Mouse (Mus musculus) left cerebral cortex, postnatal 10 days (tissue): ENCODE measurements at regions not wholly inside any gene's neighbourhood (a gene's known extent, or its start where the extent isn't known, plus 50 kb on each side); places are given as distances from the start of the nearest gene placed in this dataset.

Source experiments
- DNase-seq, 2 experiments: peaks; one replicate each; pipeline ENCODE4 v3.0.0; 2021 to 2022; ENCODE audit warnings: low spot score in 2 of 2, mixed read lengths in 1 of 2; ENCODE audit errors: extremely low spot score in 1 of 2
- intact Hi-C: fragments of 180-260 bp; cut with DNase I; formaldehyde crosslinking; loops from one replicate; pipeline ENCODE4 v1.15.1; 2025

DNA sequence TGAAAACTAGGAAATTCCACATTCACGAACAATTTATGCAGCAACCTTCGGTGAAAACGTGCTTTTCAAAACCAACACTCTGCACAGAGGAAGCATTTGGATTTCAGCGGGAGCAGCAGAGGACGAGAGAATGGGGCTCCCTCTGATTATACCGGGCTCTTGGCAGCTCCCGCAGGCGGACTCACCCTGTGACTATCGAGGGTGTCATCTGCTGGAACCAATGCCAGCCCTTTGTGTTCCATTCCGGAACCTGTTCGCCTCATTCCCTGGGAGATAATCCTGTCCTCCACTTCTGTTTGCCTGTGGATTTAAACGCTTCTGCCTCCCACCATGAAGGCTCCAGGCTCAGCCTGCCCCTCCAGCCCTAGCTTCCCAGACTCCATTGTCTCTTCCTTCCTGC, 77.1 kb downstream of the Utp18 start:
- intact Hi-C loops: no loop called here
- no peak for DNase-seq

DNA sequence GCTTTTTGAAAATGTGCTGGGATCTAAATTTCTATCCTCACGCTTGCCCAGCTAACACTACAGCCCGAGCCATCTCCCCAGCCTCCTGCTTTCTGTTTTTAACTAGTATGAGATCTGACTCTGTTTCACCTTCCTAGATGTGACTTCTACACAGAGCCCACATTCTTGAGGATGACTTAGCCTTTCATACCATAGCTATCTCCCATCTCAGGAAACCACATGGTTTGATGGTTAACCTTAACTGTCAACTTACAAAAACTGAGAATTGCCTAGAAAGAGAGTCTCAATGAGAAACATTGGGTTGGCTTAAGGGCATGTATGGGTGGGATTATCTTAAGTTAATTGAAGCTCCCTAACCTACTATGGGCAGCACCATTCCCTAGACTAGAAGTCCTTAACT, 78.4 kb downstream of the Utp18 start:
- intact Hi-C loops: no loop called here
- DNase-seq: no peak

DNA sequence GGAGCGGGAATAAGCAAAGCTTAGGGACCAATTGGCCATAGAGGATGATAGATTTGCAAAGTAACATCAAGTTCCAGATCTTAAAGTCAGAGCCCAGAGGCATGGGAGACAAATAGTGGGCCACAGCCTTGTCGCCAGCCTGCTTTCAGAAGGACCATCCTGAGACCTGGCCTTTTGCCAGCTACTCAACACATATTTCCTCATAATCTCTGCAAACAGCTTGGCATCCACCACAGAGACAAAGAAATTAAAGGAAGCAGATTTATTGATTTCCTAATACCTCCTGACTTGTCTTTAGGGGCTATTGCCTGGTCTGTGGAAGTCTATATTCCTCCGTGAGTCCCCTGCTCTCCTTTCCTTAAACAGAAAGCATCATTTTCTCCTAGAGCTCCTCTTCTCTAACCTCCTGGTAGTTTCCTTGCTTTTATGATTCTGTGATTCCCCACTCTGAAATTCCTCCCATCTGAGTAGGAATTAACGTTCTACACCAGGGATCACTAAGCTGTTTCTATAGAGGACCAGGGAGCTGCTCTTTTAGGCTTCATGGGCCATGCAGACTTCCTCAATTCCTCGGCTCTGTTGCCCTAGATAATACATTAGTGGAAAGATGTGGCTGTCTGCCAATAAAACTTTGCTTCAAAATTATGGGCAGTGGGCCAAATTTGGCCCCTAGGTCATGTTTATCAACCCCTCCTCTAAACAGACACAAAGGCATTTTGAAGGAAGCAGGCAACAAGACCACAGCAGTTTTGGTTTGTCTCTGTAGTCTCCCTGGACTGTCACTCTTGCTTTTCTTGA, 114.2 kb downstream of the Utp18 start:
- intact Hi-C loops: no loop called here
- DNase-seq: no peak

DNA sequence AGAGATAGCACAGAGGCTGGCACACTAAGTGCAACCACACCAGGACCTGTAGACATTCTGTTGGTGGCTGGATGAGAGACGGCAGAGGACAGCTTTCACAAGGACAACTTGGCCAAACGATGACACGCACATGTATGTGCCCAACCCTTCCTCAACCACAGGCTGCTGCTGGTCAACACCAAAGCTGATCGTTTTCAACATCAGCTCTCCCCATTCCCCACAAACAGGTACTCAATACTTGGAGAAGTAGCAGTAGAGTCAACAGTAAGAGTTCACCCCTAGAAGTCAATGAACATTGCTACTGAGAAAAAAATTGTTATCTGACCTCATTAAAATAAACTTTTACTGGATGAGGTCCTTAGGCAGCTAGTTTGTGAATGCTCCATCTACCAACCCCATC, 119.6 kb downstream of the Utp18 start:
- intact Hi-C loops: no loop called here
- DNase-seq: no peak

DNA sequence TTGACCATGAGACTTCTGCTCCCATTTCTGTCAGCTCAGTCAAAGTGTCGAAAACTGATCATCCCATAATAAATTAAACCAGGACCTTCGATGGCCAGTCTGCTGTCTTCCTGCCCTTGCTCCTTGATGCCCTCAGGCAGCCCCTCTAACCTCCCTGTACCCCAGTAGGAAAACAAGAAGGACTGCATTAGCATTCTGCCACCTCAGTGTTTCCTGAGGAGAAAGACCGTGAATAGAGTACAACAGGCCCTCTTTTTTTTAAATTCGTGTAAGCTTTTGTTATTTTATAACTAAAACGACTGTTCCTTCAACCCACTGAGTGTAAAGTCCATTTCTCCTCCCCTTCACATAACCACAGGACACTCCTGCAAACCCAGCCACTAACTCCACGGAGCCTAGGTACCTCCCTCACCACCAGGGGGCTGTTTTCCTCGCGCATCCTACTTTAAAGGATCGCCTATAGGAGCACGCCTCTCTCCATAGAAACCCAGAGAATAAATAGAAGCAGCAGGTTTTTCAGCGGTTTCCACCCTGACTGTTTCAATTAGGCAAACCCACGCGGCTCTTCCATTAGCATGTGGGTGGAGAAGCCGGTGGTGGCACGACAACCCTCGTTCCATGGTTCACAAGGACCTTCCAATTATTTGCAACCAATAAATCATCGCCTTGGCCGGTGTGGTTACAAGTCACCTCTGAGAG, 122.6 kb downstream of the Utp18 start:
- DNase-seq: peak; percentile 63 to 67
- intact Hi-C loops: no loop called here

DNA sequence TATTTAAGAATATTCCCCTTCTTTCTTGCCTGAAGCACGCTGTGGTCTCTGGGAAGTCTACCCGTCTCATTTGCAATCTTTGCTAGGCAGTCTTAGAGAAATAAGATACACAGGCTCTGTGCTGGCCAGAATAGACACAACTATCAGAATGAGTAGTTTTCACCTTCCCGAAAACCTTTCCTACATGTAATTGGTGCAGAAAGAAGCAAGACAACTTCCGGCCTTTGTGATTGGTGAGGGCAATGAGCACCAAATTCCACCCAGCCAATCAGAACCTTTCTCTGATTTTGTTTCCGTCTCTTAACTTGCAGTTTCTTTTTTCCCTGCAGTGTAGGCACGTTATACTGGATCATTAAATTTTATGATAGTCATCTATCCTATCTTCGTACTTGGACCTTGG, 127.7 kb downstream of the Utp18 start:
- intact Hi-C loops: no loop called here
- no peak for DNase-seq

DNA sequence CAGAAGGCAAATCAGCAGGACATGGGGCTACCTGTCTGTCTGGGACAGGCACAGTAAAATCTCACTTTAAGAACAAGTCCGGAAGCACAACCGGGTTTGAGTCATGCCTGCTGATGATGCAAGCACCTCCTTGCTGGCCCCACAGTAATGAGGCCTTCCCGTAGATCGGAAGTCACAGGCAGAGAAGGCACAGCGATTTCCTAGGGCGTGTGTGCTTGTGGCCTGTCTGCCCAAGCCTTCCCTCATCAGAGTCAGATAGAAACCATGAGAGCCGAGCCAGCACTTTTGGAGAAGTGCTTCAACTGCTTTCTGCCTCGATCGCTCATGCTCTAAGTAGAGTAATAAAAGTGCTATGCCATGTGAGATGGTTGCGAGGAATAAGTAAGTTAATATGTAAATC, 148.9 kb downstream of the Utp18 start:
- DNase-seq: no peak
- intact Hi-C loops: no loop called here

DNA sequence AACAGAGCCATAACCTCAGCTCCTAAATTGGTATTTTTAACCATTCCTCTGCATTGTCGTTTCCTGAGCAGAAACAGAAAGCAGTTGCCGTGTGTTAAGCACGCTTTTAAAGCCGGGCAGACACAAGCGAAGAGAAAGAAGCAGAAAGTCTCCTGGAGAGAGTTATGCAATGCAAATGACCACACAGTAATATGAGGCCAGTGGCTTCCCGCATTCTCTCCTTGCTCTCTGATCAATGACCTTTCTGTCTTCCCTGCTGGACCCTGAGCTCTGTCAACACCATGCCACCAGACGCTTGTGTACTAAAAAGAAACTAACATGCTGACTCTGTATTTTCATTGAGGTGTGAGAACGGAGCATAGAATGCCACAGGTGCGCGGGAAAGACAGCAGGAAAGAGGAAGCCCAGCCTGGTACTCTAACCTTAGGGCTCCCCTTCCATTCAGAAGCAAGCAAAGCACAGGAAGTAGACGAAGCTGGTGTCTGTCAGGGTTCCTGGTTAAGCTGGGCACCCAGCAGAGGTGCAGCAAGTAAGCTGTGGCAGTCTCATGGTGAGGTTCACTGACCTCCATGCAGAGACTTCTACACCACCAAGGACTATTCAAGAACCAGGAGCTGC, 151.9 kb downstream of the Utp18 start:
- intact Hi-C loops: no loop called here
- no peak for DNase-seq

DNA sequence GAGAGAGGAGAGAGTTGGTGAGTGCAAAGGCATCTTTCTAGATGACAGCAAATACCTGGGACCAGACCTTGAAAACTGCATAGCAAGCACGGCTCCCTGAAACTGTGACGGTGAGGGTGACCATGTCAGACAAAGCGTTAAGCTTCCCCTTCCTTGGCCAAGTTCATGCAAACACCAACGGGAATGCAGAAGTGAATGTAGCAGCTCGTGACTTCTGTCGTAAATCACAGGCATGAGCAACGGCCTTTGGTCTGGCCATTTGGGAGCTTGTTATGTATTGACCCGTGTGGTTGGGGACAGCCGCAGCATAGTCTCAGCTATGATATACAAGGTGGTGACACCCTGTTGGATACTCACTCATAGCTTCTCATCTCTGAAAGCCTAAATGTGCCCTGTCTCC, 156.4 kb downstream of the Utp18 start:
- no peak for DNase-seq
- intact Hi-C loops: no loop called here

DNA sequence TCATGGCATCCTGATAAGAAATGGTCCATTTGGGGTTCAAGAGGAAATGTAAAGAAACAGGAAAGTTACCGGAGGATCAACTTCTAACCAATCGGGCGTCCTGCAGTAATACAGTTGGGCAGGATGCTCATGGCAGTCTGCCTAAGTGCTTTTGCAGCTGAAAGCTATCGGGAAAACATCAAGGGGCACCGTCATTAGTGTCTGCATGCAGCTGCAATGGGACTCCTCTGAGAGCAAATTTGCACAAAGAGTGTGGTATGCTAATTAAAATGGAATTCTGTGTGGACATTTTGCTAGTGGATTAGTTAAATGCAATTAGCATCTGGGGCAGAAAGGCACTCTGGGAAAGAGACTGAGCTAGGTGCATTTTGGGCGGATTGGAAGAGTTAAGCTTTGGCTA, 160.3 kb downstream of the Utp18 start:
- intact Hi-C loops: no loop called here
- DNase-seq: no peak

DNA sequence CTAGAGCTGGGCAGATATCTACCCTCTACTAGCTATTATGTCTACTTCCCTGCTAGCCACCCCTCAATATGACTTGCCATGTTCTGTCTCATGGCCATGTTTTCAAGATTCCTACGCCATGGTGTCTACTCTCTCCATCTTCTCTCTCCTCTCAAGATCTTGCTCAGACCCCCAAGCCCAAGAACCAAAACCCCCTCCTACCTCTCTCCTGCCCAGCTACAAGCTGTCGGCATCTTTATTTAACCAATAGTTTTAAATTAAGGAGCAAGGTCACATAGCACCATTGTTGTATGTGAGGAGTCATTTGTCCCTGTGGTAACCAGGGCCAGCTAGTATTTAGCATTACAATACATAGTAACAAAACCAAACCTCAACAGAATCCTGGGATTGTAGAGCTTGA, 166.4 kb downstream of the Utp18 start:
- no peak for DNase-seq
- intact Hi-C loops: no loop called here

DNA sequence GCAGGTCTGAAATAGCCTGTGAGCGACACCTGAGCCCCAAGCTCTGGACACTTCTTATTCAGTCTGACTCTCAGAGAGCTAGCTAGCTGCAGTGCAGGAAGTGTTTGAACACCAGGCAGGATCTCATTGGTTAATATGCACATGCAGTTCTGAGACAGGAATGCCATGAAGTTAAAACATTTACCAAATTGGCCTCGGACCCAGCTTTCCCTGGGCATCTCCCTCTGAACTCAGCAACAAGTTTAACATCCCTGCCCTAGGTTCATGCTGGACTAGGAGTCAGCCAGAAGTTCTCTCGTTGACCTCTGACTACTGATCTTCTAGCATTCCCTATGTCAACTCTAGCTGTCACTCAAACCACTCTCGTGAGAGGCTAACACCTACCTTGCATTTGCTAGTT, 175.9 kb downstream of the Utp18 start:
- no peak for DNase-seq
- intact Hi-C loops: no loop called here

DNA sequence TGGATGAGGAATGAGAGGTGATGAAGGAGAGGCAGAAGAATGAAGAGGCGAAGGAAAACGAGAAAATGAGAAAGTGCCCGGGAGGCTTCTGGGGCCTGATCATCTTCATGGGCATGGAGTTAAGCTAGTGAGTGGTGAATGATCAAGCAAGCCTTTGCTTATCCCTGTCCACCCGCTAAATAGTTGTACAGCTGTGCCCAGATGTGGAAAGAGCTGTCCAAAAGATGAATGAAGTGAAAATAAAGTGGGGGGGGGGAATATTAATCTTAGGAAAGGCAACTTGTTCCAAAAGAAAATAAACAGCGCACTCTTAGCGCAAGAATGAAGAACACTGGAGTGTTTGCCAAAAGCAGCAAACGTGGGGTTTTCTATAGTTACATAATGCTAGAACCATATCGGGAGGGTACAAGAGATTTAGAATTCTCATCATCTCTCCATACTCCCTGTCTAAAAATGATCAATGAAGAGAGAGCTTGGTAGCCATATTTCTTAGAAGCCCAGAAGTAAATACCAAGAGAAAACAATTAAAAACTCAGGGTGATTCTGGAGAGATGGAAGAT, 188.5 kb downstream of the Utp18 start:
- intact Hi-C loops: no loop called here
- no peak for DNase-seq

DNA sequence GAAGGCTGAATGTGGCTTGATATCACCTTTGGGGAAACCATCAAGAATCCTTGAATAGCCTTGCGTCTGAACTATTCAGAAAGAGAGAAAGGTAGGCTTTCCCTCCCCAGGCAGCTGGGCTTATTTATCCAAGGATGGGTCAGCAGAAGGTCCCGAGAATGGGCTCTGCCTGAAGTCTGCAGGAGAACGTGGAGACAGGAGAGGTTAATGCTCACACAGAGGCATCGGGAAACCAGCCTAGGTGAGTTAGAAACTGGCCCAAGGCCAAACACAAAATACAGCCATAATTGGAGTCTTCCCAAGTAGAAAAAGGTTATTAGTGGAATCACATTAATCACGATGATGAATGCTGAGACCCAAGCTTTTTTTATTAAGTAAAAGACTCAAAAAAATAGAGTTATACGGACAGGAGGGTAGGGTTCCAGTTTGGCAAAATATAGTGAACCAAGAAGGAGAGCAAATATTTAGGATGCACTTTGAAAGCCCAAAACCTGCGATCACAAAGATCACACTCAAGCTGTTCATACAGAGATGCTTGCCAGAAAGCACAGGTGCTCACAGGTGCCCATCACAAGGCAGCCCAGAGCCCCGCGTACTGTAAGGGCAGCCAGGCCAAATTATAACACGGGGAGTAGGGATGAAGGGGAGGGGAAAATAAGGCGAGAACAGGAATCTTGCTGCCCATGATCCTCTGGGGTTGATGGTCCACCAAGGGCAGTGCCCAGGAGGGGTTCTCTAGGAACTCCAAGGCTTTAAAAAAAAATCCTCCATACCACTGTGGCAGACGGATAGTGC, 189.3 kb downstream of the Utp18 start:
- intact Hi-C loops: no loop called here
- DNase-seq: no peak

DNA sequence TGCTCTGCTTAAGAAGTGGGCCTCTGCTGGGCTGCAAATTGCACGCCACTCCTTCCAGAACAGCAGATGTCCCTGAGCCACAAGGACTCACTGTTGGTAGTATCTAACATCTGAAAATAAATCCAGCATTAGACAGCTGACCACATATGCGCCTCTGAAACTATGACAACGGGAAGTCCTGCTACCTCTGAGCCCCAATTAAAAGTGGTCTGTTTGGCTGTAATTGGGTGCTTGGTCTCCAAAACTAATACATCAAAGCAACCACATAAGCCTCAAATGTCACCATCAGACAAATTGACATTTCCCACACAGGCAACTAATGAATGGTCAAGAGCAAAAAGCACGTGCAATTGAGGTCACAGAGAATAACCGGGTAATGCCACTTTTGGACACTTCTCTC, 201.9 kb downstream of the Utp18 start:
- intact Hi-C loops: no loop called here
- no peak for DNase-seq

DNA sequence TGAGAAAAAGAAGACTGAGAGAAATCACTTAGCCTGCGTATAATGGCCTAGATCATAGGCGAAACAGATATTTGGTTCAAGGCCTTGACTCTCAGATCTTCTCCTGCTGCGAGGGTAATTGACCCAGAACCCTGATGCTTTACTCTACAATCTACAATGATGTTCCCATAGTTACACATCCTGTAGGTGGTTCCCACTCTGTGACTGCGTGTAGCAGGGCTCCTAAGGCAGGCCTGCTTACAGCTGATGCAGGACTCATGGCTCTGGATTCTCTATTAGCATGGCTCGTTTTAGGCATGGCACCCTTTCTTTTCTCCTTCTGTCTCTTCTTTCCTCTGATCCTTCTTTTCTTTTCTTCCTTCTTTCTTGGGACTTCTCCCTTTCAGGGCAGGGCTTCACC, 209.3 kb downstream of the Utp18 start:
- intact Hi-C loops: no loop called here
- DNase-seq: no peak

DNA sequence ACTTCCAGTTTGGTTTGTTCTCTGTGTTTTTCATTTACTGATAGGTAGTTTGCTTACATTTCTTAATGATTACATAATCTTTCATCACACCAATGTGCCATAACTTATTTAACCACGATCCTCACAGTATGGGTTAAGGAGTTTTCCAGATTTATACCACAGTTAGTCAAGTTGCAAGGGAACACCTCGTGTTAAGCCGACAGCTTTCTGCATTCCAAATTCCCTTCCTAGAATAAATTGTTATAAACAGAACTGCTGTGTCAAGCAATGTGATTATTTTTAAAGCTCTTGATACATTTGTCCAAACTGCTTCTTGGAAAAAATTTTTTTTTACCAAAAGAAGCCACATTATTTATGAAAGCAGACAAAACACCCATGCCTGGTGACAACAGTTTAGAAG, 213.5 kb downstream of the Utp18 start:
- intact Hi-C loops: no loop called here
- DNase-seq: no peak

DNA sequence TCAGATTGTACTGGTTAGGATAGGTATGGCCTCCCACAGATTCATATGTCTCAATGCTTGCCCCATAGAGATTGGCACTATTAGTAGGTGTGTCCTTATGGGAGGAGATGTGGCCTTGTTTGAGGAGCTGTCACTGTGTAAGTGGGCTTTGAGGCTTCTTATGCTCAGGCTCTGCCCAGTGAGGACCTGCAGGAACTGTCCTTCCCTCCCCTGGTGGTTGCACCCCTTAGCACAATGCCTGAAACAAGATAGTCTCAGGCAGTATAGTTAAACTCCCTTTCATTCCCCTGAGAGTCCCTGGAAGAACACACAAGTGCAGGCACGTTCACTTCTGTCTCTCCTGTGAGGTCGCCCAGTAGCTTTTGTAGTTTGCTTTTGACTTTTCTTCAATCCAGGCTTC, 223.9 kb downstream of the Utp18 start:
- DNase-seq: no peak
- intact Hi-C loops: no loop called here

DNA sequence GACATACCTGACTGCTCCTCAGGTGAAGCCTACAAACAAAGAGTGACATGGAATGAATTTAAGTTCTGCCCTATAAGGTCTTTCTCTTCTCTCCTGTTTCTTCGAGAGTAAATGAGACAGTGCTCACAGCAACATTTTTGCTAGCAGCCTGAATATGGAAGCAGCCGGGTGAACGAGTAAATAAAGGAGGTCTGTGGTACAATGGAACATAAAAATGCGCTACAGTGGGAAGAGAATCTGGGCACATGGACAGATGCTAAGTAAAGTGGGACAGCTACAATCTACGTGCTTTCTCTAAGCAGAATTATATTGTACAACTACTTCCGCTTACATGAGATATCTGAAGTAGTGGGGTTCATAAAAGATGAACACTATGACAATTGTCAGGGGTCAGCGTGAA, 225.2 kb downstream of the Utp18 start:
- no peak for DNase-seq
- intact Hi-C loops: no loop called here
